Mouse (Mus musculus) C2C12 (cell line): ENCODE results near the gene Elmo2. TPM values are rescaled to one million over a fixed set of nuclear protein-coding genes. Genes with fewer than 3 reads are reported as not detected.

Experiments
- H3K27me3 ChIP-seq: one replicate; pipeline ENCODE4 v1.6.1; 2011; ENCODE audit not compliant: control insufficient read depth, insufficient read depth, insufficient read length
- H3K36me3 ChIP-seq: one replicate; pipeline ENCODE4 v1.6.1; 2011; ENCODE audit not compliant: control insufficient read depth, insufficient read depth
- H3K4me3 ChIP-seq: one replicate; pipeline ENCODE4 v1.5.1; 2011; ENCODE audit warnings: mild to moderate bottlenecking, control low read depth; ENCODE audit not compliant: poor library complexity, insufficient read depth, severe bottlenecking
- H3K79me2 ChIP-seq: one replicate; pipeline ENCODE4 v1.6.1; 2011; ENCODE audit not compliant: control insufficient read depth, insufficient read depth
- H3K79me3 ChIP-seq: one replicate; pipeline ENCODE4 v1.6.1; 2011; ENCODE audit warnings: low read depth, control low read depth
- H3ac ChIP-seq: one replicate; pipeline ENCODE3; 2011; ENCODE audit warnings: low read depth; ENCODE audit not compliant: control insufficient read depth, insufficient read length
- CEBPB ChIP-seq: IDR thresholded peaks from one replicate; pipeline ENCODE4 v1.6.1; 2011; ENCODE audit warnings: low read depth, mild to moderate bottlenecking, control low read depth, moderate library complexity
- CTCF ChIP-seq: IDR thresholded peaks from one replicate; pipeline ENCODE4 v1.5.1; 2011; ENCODE audit not compliant: control insufficient read depth, insufficient read depth, insufficient read length
- FOSL1 ChIP-seq: IDR thresholded peaks from one replicate; pipeline ENCODE4 v1.8.0; 2011; ENCODE audit warnings: mild to moderate bottlenecking, low read length; ENCODE audit not compliant: poor library complexity, insufficient read depth, severe bottlenecking
- MAX ChIP-seq: IDR thresholded peaks from one replicate; pipeline ENCODE4 v1.6.1; 2011; ENCODE audit warnings: mild to moderate bottlenecking, control low read depth
- MYOD1 ChIP-seq: IDR thresholded peaks from one replicate; pipeline ENCODE4 v1.6.1; 2011; ENCODE audit warnings: low read depth; ENCODE audit not compliant: control insufficient read depth, insufficient read length
- MYOG ChIP-seq: IDR thresholded peaks from one replicate; pipeline ENCODE4 v1.6.1; 2011; ENCODE audit not compliant: control insufficient read depth, insufficient read length; ENCODE audit errors: extremely low read depth
- USF1 ChIP-seq: IDR thresholded peaks from one replicate; pipeline ENCODE4 v1.6.1; 2011; ENCODE audit warnings: low read depth, mild to moderate bottlenecking, control low read depth, moderate library complexity
- polyA plus RNA-seq: library from polyadenylated mRNA; unstranded; fragments of >200 nt; fragmentation: generic; extraction: Trizol; gene quantifications from one replicate; pipeline ENCODE4 v1.2.1, GENCODE M21; 2012; ENCODE audit warnings: missing spikeins

Gene Elmo2
- polyA plus RNA-seq, 1 experiment = 26.4 TPM

GRCm38 (mm10) chr2:165281779-165282311 lies 44.4 kb downstream of the Elmo2 start:
- Histone ChIP-seq H3ac (no peak overlapping the region), H3K79me2 (no peaks in the 10 kb centered on the region), H3K4me3 (no peak overlapping the region), H3K27me3 (no peaks in the 10 kb centered on the region), H3K79me3 (no peaks in the 10 kb centered on the region), H3K36me3 (peaks cover 6% of the 10 kb centered on the region)
- no peak for TF ChIP-seq FOSL1
- no peak for TF ChIP-seq USF1
- TF ChIP-seq MAX = no peak

DNA sequence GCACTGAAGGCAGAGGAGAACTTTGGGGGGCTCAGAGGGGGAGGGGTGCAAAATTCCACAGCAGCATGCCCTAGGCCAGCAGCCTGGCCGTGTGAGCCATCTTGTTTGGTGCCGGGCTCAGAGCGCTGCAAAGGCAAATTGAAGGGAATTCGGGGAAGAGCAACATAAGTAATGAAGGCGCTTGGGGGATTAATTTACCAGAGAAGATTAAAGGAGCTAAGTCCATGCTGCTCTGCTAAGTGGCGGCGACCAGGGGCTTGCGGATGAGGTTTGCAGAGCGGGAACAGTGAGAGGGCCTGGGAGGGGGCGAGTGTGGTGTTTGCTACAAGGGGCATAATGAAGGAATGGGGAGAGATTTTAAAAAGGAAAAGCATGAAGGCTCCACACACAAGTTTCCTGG lies 46.9 kb downstream of the Elmo2 start:
- no peak for TF ChIP-seq CEBPB
- TF ChIP-seq CTCF = no peak
- TF ChIP-seq MYOG = no peak
- TF ChIP-seq MAX = no peak
- TF ChIP-seq MYOD1 = no peak
- no peak for TF ChIP-seq FOSL1
- no peak for TF ChIP-seq USF1
- Histone ChIP-seq H3K36me3 (peaks cover 6% of the 10 kb centered on the region), H3K27me3 (no peaks in the 10 kb centered on the region), H3ac (no peak overlapping the region), H3K79me2 (no peaks in the 10 kb centered on the region), H3K79me3 (no peaks in the 10 kb centered on the region), H3K4me3 (no peak overlapping the region)

DNA sequence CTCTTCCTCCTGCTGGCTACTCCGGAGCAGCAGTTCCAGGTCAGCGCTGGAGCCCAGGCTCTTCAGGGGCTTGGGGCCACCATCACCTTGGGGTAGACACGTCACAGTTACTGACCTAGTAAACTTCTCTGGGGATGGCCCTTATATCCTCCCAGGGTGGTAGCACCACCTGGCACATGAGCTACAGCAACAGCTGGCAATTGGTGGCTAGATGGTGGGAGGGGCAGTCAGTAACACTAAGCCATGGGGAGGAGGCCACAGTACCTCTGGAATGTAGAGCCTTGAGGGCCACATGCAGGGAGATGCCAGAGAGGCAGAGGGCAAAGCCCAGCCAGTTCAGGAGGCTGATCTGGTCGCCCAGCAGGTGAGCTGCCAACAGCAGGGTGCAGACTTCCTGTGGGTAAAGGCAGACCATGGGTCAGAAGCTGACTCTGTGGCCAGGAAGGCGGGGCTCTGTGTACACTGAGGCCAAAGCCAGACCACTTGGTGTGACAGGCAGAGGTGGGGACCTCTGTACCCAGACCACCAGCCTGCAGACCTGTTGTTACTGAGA lies 49.0 kb downstream of the Elmo2 start:
- Histone ChIP-seq H3ac (no peak overlapping the region), H3K79me3 (no peaks in the 10 kb centered on the region), H3K79me2 (no peaks in the 10 kb centered on the region), H3K36me3 (peaks cover 2% of the 10 kb centered on the region), H3K27me3 (no peaks in the 10 kb centered on the region), H3K4me3 (no peak overlapping the region)
- TF ChIP-seq FOSL1 (no peak), MYOD1 (peak; percentile 62)

- H3K79me2 ChIP-seq = no peaks in the 10 kb centered on the region
- no peak overlapping the region for H3ac ChIP-seq
- TF ChIP-seq CTCF = peak; percentile 98
- TF ChIP-seq FOSL1 = no peak
- no peak overlapping the region for H3K4me3 ChIP-seq
- no peaks in the 10 kb centered on the region for H3K36me3 ChIP-seq
- peaks cover 8% of the 10 kb centered on the region for H3K27me3 ChIP-seq
- no peaks in the 10 kb centered on the region for H3K79me3 ChIP-seq
These were observed 50.5 kb downstream of the Elmo2 start for GRCm38 (mm10) chr2:165275824-165276223.

DNA sequence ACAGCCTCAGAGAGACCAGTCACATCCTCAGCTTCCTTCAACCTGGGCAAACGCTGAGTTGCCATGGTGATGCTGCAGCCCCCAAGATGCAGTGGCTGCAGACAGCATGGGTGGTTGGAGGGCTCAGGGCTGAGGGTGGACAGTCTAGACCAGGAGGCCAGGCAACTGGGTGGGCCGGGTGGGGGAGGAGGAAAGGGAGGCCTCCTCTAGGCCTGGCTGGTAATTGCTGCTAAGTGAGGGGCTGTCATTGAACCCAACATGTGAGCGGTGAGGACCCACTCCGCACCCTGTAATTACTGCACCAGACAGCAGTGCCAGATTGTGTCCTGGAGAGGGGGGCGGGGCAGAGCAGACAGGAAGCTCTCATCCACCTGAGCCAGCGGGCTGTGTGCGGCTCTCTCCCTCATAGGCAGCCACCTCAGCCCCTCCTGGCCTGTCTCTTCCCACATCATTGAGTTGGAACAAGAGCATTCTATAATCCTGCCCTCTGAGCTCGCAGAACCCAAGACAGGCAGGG lies 51.1 kb downstream of the Elmo2 start:
- H3K27me3 ChIP-seq = peaks cover 9% of the 10 kb centered on the region
- no peak overlapping the region for H3ac ChIP-seq
- no peaks in the 10 kb centered on the region for H3K79me2 ChIP-seq
- H3K4me3 ChIP-seq = no peak overlapping the region
- H3K79me3 ChIP-seq = no peaks in the 10 kb centered on the region
- no peaks in the 10 kb centered on the region for H3K36me3 ChIP-seq
- TF ChIP-seq FOSL1 (no peak), CTCF (no peak), MAX (no peak), MYOD1 (no peak), USF1 (no peak), CEBPB (no peak)

DNA sequence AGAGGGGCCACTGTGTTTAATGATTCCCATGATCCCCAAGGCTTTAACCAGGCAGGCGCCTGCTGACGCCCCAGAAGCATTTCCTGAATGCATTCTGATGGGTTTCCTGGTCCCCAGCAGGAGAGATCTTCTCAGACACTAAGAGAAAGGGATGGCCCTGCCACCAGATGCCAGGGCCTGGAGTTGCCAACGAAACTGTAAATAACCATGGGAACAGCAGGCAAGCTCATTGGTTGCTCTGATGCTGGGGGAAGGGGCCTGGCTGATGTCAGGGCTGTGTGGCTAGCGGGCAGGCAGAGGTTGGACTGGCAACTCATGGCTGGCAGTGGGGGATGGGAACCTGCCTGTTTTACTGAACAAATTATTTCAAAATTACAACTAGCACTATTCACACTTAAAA lies 52.7 kb downstream of the Elmo2 start:
- H3K4me3 ChIP-seq = no peak overlapping the region
- TF ChIP-seq USF1 = no peak
- TF ChIP-seq MYOG = no peak
- no peak for TF ChIP-seq MAX
- TF ChIP-seq CEBPB = no peak
- no peak for TF ChIP-seq MYOD1
- H3K27me3 ChIP-seq = peaks cover 9% of the 10 kb centered on the region
- no peak overlapping the region for H3ac ChIP-seq
- no peaks in the 10 kb centered on the region for H3K79me2 ChIP-seq
- H3K79me3 ChIP-seq = no peaks in the 10 kb centered on the region
- H3K36me3 ChIP-seq = no peaks in the 10 kb centered on the region
